Mouse (Mus musculus) embryonic fibroblast, embryonic 13.5 days (primary cell): ENCODE measurements around the gene Btnl9. TPM values are rescaled to one million over a fixed set of nuclear protein-coding genes. Genes with fewer than 3 reads are reported as not detected.

Source experiments
- H3K27ac ChIP-seq: 2 replicates; pipeline ENCODE4 v1.5.1; 2012; ENCODE audit warnings: low read length, control low read depth, inconsistent platforms; ENCODE audit not compliant: insufficient read depth
- H3K4me1 ChIP-seq: 2 replicates; pipeline ENCODE4 v1.6.1; 2011; ENCODE audit warnings: low read length; ENCODE audit not compliant: control insufficient read depth, insufficient read depth
- H3K4me3 ChIP-seq: 2 replicates; pipeline ENCODE4 v1.5.1; 2011; ENCODE audit warnings: mild to moderate bottlenecking, control low read depth, low read length; ENCODE audit not compliant: insufficient read depth
- CTCF ChIP-seq: IDR thresholded peaks from 2 replicates; pipeline ENCODE4 v1.5.1; 2011; ENCODE audit warnings: mild to moderate bottlenecking, control low read depth, low read length, moderate library complexity, borderline replicate concordance; ENCODE audit not compliant: insufficient read depth
- POLR2A ChIP-seq: IDR thresholded peaks from 2 replicates; pipeline ENCODE4 v1.6.1; 2011; ENCODE audit warnings: low read depth, mild to moderate bottlenecking, control low read depth, low read length, moderate library complexity
- polyA plus RNA-seq: library from polyadenylated mRNA; stranded (reverse); fragments of >200 nt; gene quantifications from 2 replicates; pipeline ENCODE4 v1.2.4, GENCODE M21; 2011; ENCODE audit warnings: low read depth; ENCODE audit not compliant: missing spikeins, insufficient read length

Gene Btnl9
- polyA plus RNA-seq, 1 experiment = not detected

- TF ChIP-seq POLR2A (no peak), CTCF (no peak)
- Histone ChIP-seq H3K27ac (no peak overlapping the region), H3K4me1 (no peaks in the 10 kb centered on the region)
These were observed 67.3 kb downstream of the Btnl9 start for GRCm38 (mm10) chr11:49119635-49120034.

More at GRCm38 (mm10) chr11:49119635-49120034, 67.3 kb downstream of the Btnl9 start:
- H3K4me3 ChIP-seq = no peak overlapping the region

Other genes starting within 250 kb of the Btnl9 start
- 19.5 and 24.3 TPM in 2 replicates for gene Psme2b, start 241.0 kb downstream of the Btnl9 start, polyA plus RNA-seq
- gene Olfr56, start 208.3 kb downstream of the Btnl9 start, polyA plus RNA-seq = 0.18 and 0.79 TPM in 2 replicates
- gene 9930111J21Rik1, start 207.8 kb downstream of the Btnl9 start, polyA plus RNA-seq = 1.5 and 3.4 TPM in 2 replicates
- 0.25 and 0.55 TPM in 2 replicates for gene Gm12185, start 194.9 kb downstream of the Btnl9 start, polyA plus RNA-seq
- gene Tgtp1, start 193.0 kb downstream of the Btnl9 start, polyA plus RNA-seq = 1.7 and 3.1 TPM in 2 replicates
- 2.4 and 6.0 TPM in 2 replicates for gene 9930111J21Rik2, start 135.9 kb downstream of the Btnl9 start, polyA plus RNA-seq
- gene Tgtp2, start 123.0 kb downstream of the Btnl9 start, polyA plus RNA-seq = 6.4 and 6.5 TPM in 2 replicates
- gene Ifi47, start 110.6 kb downstream of the Btnl9 start, polyA plus RNA-seq = 4.8 and 7.6 TPM in 2 replicates
- not detected in 2 replicates for gene Olfr1396, start 72.3 kb downstream of the Btnl9 start, polyA plus RNA-seq
- gene Olfr1395, start 44.9 kb downstream of the Btnl9 start, polyA plus RNA-seq = not detected in 2 replicates
- not detected in 2 replicates for gene Olfr1394, start 32.8 kb downstream of the Btnl9 start, polyA plus RNA-seq
- gene Zfp62, start 16.1 kb upstream of the Btnl9 start, polyA plus RNA-seq = 48.0 and 66.0 TPM in 2 replicates
- gene Mgat1, start 57.0 kb upstream of the Btnl9 start, polyA plus RNA-seq = 79.0 and 92.6 TPM in 2 replicates
- gene Olfr1393, start 91.1 kb upstream of the Btnl9 start, polyA plus RNA-seq = 0.23 TPM in 1 of 2 replicates, not detected in the other
- gene Olfr1392, start 98.1 kb upstream of the Btnl9 start, polyA plus RNA-seq = not detected in 2 replicates
- gene Olfr10, start 117.6 kb upstream of the Btnl9 start, polyA plus RNA-seq = not detected in 2 replicates
- gene Olfr1391, start 135.6 kb upstream of the Btnl9 start, polyA plus RNA-seq = not detected in 2 replicates
- gene Olfr1390, start 148.0 kb upstream of the Btnl9 start, polyA plus RNA-seq = not detected in 2 replicates
- not detected in 2 replicates for gene Olfr1389, start 235.9 kb upstream of the Btnl9 start, polyA plus RNA-seq
- not detected in 2 replicates for gene Olfr1388, start 249.5 kb upstream of the Btnl9 start, polyA plus RNA-seq